Mouse (Mus musculus) G1E (cell line): ENCODE results near the gene Krt83.

Experiments
- CTCF ChIP-seq: IDR thresholded peaks from 2 replicates; pipeline ENCODE4 v1.5.1; 2012; ENCODE audit warnings: low read depth, low read length, inconsistent platforms, mixed read lengths
- GATA1 ChIP-seq: IDR thresholded peaks from 2 replicates; pipeline ENCODE4 v1.6.1; 2012; ENCODE audit warnings: borderline replicate concordance, low read length, inconsistent platforms, mixed read lengths
- GATA2 ChIP-seq: IDR thresholded peaks from 2 replicates; pipeline ENCODE4 v1.6.1; 2012; ENCODE audit warnings: low read depth, low read length, inconsistent platforms, borderline replicate concordance
- POLR2AphosphoS5 ChIP-seq: IDR thresholded peaks from 2 replicates; pipeline ENCODE4 v1.6.1; 2012; ENCODE audit warnings: low read depth, low read length, inconsistent platforms; ENCODE audit not compliant: insufficient replicate concordance
- TAL1 ChIP-seq: conservative IDR thresholded peaks from 2 replicates; pipeline ENCODE4 v1.6.1; 2012; ENCODE audit warnings: low read depth, low read length, inconsistent platforms, mixed read lengths

- TF ChIP-seq CTCF, result no peak
- no peak for TF ChIP-seq GATA1
- no peak for TF ChIP-seq TAL1
- no peak for TF ChIP-seq POLR2AphosphoS5
- TF ChIP-seq GATA2, result no peak
Observed at GRCm38 (mm10) chr15:101458361-101458930, 32.9 kb downstream of the Krt83 start.
